Mouse (Mus musculus): ENCODE results near the gene Clba1. TPM values are rescaled to one million over a fixed set of nuclear protein-coding genes. Genes with fewer than 3 reads are reported as not detected.

The Clba1 gene
- polyA plus RNA-seq (2017; shearing (Covaris generic)) = 0.40 TPM

DNA sequence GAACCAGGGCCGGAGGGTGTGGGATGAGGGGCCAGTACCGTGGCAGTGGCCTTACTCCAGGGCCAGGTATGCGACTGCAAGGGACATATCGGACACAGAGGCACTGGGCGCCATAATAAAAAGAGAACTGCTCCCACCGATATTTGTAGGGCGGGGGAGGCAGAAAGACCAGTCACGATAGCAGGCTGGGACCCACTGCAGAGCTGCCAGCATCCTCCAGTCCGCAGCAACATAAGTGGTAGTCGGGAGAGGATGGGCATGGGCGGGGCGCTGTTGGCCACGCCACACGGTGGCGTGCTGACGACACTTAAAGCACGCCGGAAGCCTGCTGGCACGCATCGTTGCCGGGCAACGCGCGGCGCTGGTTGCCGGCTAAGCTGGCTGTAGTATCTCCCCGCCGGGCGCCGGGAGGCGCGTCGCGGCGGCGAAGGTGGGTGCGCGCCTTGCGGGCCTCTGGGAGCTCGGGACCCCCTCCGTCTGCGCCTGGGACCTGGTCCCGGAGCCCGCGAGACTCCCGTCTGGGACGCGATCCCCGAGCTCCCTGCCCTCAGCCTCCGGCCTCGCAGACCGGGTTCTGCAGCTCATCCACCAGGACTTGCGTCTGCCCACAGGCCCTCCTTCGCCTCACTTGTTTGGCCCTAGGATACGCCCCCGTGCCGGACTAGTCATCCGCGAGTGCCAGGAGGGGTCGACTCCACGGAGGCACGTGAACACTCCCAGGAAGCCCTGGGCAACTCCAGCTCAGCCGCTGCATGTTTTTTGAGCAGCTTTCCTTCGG, at the start of gene Clba1:
Clba1 (plus strand) TSS at position 351 of the 778 bp plus-strand sequence.

DNA sequence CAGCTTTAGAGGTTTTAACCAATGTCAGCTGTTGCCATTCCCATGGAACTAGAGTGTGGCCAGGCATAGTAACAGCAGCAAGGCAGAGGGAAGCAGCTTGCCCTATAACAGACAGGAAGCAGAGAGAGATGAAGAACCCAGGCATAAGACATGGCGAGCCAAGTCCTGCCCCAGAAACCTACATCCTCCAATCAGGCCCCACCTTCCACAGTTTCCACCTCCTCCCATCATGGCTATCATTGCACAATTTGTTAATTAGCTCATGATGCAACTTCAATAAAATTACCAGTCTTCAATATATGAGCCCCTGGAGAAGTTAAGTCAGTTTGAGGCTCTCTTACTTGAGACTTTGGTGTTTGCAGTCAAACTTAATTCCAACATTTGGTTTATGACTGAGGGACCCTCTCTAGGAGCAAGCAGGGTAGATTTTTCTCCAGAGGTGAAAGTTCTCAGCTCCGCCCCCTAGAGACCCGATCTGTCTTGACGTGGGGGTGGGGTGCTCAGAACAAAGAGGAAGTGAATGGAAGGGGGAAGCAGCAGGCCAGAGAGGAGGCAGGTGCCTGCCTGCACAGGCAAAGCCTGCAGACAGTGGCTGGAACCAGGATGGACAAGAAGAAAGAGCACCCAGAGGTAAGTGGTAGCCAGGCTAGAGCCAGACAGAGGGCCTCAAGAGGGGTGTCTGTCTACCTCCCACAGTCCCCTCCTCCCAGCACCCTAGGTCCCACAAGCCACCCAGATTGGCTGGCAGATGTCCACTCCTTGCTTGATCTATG, 48.4 kb upstream of the Clba1 start, which contains the start of gene Pld4:
Pld4 (plus strand) TSS at position 502 of the 773 bp plus-strand sequence.

GRCm38 (mm10) chr12:112801864-112802846, 6.6 kb upstream of the Clba1 start, which contains the start of gene Ahnak2:
TSS of gene Ahnak2 (minus strand) at chr12:112802657.

DNA sequence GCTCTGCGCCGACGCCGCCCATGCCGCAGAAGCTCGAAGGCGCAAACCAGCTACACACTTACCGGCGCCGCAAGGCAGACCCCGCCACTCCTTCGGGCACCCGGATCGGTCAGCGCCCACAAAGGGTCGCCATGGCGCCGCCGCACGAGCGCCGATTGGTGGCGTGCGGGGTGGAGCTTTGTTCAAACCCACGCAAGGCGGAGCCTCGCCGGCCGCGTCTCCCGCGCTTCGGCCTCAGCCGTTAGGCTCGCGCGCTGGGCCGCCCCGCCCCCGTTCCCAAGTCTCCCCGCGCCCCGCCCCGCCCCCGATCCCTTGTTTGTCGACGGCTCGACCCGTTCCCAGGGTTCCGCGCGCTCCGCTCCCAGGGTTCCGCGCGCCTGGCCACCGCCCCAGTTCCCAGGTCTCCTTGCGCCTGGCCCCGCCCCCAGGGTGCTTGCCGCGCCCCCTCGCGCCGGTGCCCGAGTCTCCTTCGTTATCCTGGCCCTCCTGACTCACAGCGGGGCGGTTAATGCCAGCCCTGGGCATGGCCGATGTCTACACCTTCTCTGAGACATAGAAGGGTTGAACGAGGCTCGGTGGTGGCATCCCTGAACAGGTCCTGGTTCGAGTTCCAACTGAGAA, 20.6 kb downstream of the Clba1 start, which contains the start of gene Cdca4:
Cdca4 (minus strand) TSS at position 180 of the 621 bp plus-strand sequence.

Other genes starting within 250 kb of the Clba1 start
- 13.5 TPM for gene Inf2, start 220.2 kb upstream of the Clba1 start, polyA plus RNA-seq (2017; shearing (Covaris generic))
- gene Adssl1, start 188.9 kb upstream of the Clba1 start, polyA plus RNA-seq (2017; shearing (Covaris generic)) = 4.3 TPM
- gene Siva1, start 164.3 kb upstream of the Clba1 start, polyA plus RNA-seq (2017; shearing (Covaris generic)) = 40.4 TPM
- gene Akt1, start 134.1 kb upstream of the Clba1 start, polyA plus RNA-seq (2017; shearing (Covaris generic)) = 7.2 TPM
- 2.2 TPM for gene Zbtb42, start 130.1 kb upstream of the Clba1 start, polyA plus RNA-seq (2017; shearing (Covaris generic))
- 2.9 TPM for gene Cep170b, start 88.5 kb upstream of the Clba1 start, polyA plus RNA-seq (2017; shearing (Covaris generic))
- 4.9 TPM for gene Pld4, start 48.3 kb upstream of the Clba1 start, polyA plus RNA-seq (2017; shearing (Covaris generic))
- not detected for gene Ahnak2, start 6.3 kb upstream of the Clba1 start, polyA plus RNA-seq (2017; shearing (Covaris generic))
- 92.9 TPM for gene Cdca4, start 20.5 kb downstream of the Clba1 start, polyA plus RNA-seq (2017; shearing (Covaris generic))
- 32.8 TPM for gene Gpr132, start 59.3 kb downstream of the Clba1 start, polyA plus RNA-seq (2017; shearing (Covaris generic))
- 2.0 TPM for gene Jag2, start 120.8 kb downstream of the Clba1 start, polyA plus RNA-seq (2017; shearing (Covaris generic))
- 46.4 TPM for gene Nudt14, start 133.2 kb downstream of the Clba1 start, polyA plus RNA-seq (2017; shearing (Covaris generic))
- gene Btbd6, start 167.5 kb downstream of the Clba1 start, polyA plus RNA-seq (2017; shearing (Covaris generic)) = 11.6 TPM
- 26.1 TPM for gene Brf1, start 191.8 kb downstream of the Clba1 start, polyA plus RNA-seq (2017; shearing (Covaris generic))
- gene Pacs2, start 205.6 kb downstream of the Clba1 start, polyA plus RNA-seq (2017; shearing (Covaris generic)) = 6.3 TPM